Mouse (Mus musculus) CD8-positive naive resting alpha-beta T cell, adult 2 months (primary cell): ENCODE results near the gene Cactin.

Experiments used
- DNase-seq, 2 experiments: peaks; one replicate each; pipeline ENCODE4 v3.0.0; 2022; ENCODE audit warnings: low read depth in 2 of 2, low spot score in 2 of 2

Cactin gene

GRCm38 (mm10) chr10:81341333-81341949, 20.5 kb downstream of the Cactin start:
- peak; percentile 70 to 79 for DNase-seq

DNA sequence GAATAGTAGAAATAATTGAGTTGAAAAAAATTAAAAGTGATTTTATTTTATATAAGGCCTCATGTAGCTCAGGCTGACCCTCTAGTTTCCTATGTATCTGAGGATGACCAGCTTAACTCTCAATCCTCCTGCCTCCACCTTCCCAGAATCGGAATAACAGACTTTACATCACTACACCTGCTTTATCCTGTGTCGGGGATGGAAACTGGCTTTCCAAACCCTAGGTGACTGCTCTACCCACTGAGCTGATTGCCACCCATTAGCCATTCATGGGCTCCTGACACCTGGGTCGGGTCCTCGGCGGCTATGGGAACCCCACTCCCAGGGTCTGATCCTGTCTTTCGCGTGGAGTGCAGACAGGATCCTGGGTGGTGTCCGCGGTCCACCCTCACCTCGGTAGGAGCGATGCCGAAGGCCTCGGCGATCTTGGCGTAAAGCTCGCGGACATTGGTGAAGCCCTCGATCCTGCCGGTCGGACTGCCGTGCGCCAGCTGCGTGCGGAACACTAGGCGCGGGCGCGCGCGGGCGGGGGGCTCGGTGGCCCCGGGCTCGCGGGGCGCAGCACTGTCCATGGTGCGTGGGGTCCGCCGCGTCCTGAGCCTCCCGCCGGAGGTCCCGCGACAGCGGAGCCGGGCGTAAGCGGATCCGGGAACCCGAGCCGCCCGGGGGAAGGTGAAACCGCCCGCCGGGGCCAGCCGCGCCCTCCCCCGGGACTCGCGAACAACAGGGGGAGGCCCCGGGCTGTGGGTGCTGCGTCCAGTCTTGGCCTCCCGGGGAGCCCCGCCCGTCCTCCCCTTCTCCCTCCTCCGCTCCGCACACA, 22.0 kb downstream of the Cactin start, which contains the start of gene Gipc3:
Gene Gipc3 (minus strand): TSS at position 581 of the 820 bp plus-strand sequence.
- DNase-seq = no peak

- peak in 1 of 2 experiments; percentile 35 for DNase-seq
Measured at GRCm38 (mm10) chr10:81344421-81345161, 23.7 kb downstream of the Cactin start.

GRCm38 (mm10) chr10:81345162-81345534, 24.2 kb downstream of the Cactin start:
- no peak for DNase-seq

DNA sequence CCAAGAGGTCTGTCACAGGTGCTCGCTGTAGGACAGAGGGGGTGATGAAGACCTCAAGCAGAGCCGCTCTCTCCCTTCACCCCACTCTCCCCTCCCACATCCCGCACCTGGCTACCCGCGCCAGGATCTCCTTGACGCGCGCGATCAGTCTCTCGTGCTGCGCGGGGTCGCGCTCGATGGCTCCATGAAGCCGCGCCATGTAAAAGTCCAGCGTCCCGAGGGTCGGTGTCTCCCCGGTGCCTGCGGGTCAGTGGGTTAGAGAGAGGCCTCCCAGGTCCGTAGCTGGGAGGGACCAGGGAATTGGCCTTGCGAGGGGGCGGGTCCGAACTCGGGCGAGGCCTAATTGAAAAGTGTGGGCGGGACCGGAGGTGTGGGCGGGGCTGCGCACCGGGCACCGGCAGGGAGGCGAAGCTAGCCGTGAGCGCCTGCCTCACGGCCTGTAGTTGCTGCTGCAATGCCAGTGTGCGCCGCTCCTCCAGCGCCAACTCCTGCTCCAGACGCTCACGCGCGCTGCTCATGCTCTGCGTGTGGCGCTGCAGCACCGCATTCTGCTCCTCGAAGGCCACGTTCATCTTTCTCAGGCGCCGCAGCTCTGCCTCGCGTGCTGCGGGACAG, 25.7 kb downstream of the Cactin start:
- DNase-seq = no peak

- DNase-seq = no peak
Measured at GRCm38 (mm10) chr10:81349146-81349545, 28.2 kb downstream of the Cactin start.

- peak in 1 of 2 experiments; percentile 23 for DNase-seq
Measured at GRCm38 (mm10) chr10:81349961-81350350, 29.1 kb downstream of the Cactin start.

GRCm38 (mm10) chr10:81350351-81351063, 29.6 kb downstream of the Cactin start, which contains the start of gene Hmg20b:
TSS of gene Hmg20b (minus strand) at chr10:81350480.
- DNase-seq = peak; percentile 96 to 98

- DNase-seq = peak; percentile 37 to 58
Measured at GRCm38 (mm10) chr10:81351678-81352291, 30.9 kb downstream of the Cactin start.

- DNase-seq = no peak
Measured at GRCm38 (mm10) chr10:81354738-81355477, 34.0 kb downstream of the Cactin start.

DNA sequence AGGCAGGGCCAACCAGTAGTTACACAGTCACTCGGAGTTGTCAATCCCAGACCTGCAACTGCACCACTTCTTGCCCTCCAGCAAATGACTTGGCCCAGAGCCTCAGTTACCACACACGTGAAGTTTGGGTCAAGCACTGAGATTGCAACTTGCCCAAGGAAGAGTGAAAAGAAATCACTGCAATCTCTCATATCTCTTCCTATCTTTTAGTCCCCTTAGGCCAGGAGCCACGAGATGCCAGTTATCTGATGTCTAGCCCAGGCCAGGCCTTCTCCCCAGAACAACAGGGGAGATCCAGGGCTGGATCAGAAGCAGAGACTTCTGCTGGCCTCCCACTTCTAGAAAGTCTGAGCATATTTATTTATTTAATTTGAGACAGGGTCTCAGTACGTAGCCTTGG, 34.6 kb downstream of the Cactin start:
- no peak for DNase-seq

GRCm38 (mm10) chr10:81356352-81356990, 35.6 kb downstream of the Cactin start:
- no peak for DNase-seq

GRCm38 (mm10) chr10:81356991-81357844, 36.3 kb downstream of the Cactin start, which contains the start of gene Mfsd12:
TSS of gene Mfsd12 (plus strand) at chr10:81357491.
- DNase-seq = peak; percentile 76 to 77

- no peak for DNase-seq
Measured at GRCm38 (mm10) chr10:81358209-81358608, 37.3 kb downstream of the Cactin start.

DNA sequence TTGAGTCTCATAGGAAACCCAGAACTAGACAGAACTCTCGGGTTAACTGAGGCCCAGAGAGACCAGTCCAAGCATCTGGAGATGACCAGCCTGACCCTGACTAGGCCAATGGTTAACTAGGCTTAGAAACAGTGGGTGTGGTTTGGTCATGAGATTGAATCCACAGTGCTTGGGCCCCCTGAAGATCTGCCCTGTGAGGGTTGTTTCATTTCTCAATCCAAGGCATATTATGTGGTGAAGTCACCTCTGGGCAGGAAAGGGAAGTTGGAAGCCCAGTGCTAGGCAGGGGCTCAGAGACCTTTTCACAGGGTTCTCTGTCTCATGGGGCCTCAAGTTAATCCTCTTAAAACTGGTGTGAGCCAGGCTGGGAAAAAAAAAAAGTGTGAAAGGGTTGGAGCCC, 37.9 kb downstream of the Cactin start:
- DNase-seq = no peak

GRCm38 (mm10) chr10:81360721-81361120, 39.8 kb downstream of the Cactin start:
- DNase-seq = no peak

- no peak for DNase-seq
Measured at GRCm38 (mm10) chr10:81362336-81362949, 41.5 kb downstream of the Cactin start.
